Mouse (Mus musculus) limb, embryonic 13.5 days (tissue): ENCODE results near the gene Irf2bp2. TPM values are rescaled to one million over a fixed set of nuclear protein-coding genes. Genes with fewer than 3 reads are reported as not detected.
A peak's percentile ranks its signal among the peaks of the same experiment; 100 is the strongest.
"Not testable (repeated sequence)": the region's sequence is repeated elsewhere in the genome, so short reads cannot be mapped to it uniquely, and the experiment has no call there.

ENCODE experiments used
- ATAC-seq: fragments of 200-750 bp; cut with Nextera tagmentation; 2 replicates; pipeline ENCODE4 v1.8.0; 2017; ENCODE audit warnings: low read depth, moderate number of reproducible peaks, moderate TSS enrichment; ENCODE audit not compliant: low FRiP score
- H3K27ac ChIP-seq: fragments of 300-500 bp; sonication (generic); 2 replicates; pipeline ENCODE4 v1.5.1; 2015; ENCODE audit warnings: inconsistent platforms, mild to moderate bottlenecking, moderate library complexity
- H3K27me3 ChIP-seq: fragments of 300-500 bp; sonication (generic); 2 replicates; pipeline ENCODE4 v1.6.1; 2015; ENCODE audit warnings: mild to moderate bottlenecking, inconsistent platforms
- H3K36me3 ChIP-seq: fragments of 300-500 bp; sonication (generic); 2 replicates; pipeline ENCODE4 v1.6.1; 2015; ENCODE audit warnings: inconsistent platforms, mild to moderate bottlenecking, moderate library complexity
- H3K4me1 ChIP-seq: fragments of 300-500 bp; sonication (generic); 2 replicates; pipeline ENCODE4 v1.6.1; 2015; ENCODE audit warnings: inconsistent platforms
- H3K4me2 ChIP-seq: fragments of 300-500 bp; sonication (generic); replicated peaks from 2 replicates; pipeline ENCODE4 v1.6.1; 2015; ENCODE audit warnings: inconsistent platforms, mild to moderate bottlenecking, moderate library complexity
- H3K4me3 ChIP-seq: fragments of 300-500 bp; sonication (generic); 2 replicates; pipeline ENCODE4 v1.5.1; 2015; ENCODE audit warnings: moderate library complexity, mild to moderate bottlenecking, inconsistent platforms
- H3K9ac ChIP-seq: fragments of 300-500 bp; sonication (generic); 2 replicates; pipeline ENCODE4 v1.6.1; 2015; ENCODE audit warnings: mild to moderate bottlenecking, inconsistent platforms
- H3K9me3 ChIP-seq: fragments of 300-500 bp; sonication (generic); 2 replicates; pipeline ENCODE4 v1.6.1; 2016; ENCODE audit warnings: inconsistent platforms
- WGBS: fragments of 180-500 bp; shearing (Covaris S2); methylation state at CpG from one replicate; pipeline ENCODE4 v1.1.7; 2015; 5-methylcytosine and 5-hydroxymethylcytosine counted together
- polyA plus RNA-seq: library from polyadenylated mRNA; unstranded; fragments of >200 nt; fragmentation: Nextera tagmentation; extraction: Ambion mirVana; gene quantifications from 2 replicates; pipeline ENCODE4 v1.2.1, GENCODE M21; 2015

Gene Irf2bp2
- polyA plus RNA-seq, 1 experiment from 2014 or later, result 11.6 TPM

DNA sequence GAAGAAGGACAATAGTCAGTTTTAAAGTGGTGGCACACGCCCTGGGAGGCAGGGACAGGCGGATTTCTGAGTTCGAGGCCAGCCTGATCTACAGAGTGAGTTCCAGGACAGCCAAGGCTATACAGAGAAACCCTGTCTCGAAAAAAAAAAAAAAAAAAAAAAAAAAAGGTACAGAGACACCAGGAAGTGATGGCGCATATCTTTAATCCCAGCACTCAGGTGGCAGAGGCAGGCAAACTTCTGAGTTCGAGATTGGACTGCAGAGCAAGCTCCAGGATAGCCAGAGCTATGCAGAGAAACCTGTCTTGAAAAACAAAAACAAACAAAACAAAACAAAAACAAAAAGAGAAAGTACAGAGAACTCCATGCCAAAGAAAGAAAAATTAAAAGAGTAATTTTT is 6.6 kb upstream of the Irf2bp2 start:
- H3K9ac ChIP-seq, H3K36me3 ChIP-seq, H3K9me3 ChIP-seq, H3K27me3 ChIP-seq, H3K4me2 ChIP-seq, ATAC-seq, H3K27ac ChIP-seq, H3K4me3 ChIP-seq: not testable (repeated sequence)
- 90% methylated on average over 6 of the region's 6 CpGs for WGBS
- H3K4me1 ChIP-seq, result peaks cover 69% of the 10 kb centered on the region

GRCm38 (mm10) chr8:126599297-126599696 is 5.5 kb upstream of the Irf2bp2 start:
- WGBS, result 87% methylated on average over 4 of the region's 4 CpGs
- Histone ChIP-seq H3K36me3 (no peaks in the 10 kb centered on the region), H3K9ac (no peak overlapping the region), H3K27me3 (no peaks in the 10 kb centered on the region), H3K4me3 (no peak overlapping the region), H3K4me1 (peaks cover 74% of the 10 kb centered on the region), H3K9me3 (no peaks in the 10 kb centered on the region), H3K4me2 (no peak overlapping the region), H3K27ac (no peak overlapping the region)
- no peak for ATAC-seq

GRCm38 (mm10) chr8:126598218-126598617 is 4.4 kb upstream of the Irf2bp2 start:
- Histone ChIP-seq H3K4me3 (no peak overlapping the region), H3K4me2 (no peak overlapping the region), H3K9ac (no peak overlapping the region), H3K27me3 (no peaks in the 10 kb centered on the region), H3K36me3 (no peaks in the 10 kb centered on the region), H3K4me1 (peaks cover 65% of the 10 kb centered on the region), H3K27ac (no peak overlapping the region), H3K9me3 (no peaks in the 10 kb centered on the region)
- WGBS, result 68% methylated on average over 12 of the region's 12 CpGs
- ATAC-seq, result no peak

- Histone ChIP-seq H3K27ac (peak overlapping the region; percentile 100), H3K9ac (peak overlapping the region; percentile 45), H3K9me3 (no peaks in the 10 kb centered on the region), H3K4me3 (peak overlapping the region; percentile 100), H3K27me3 (no peaks in the 10 kb centered on the region), H3K36me3 (0 out of 2 replicates have a peak, but pooled peaks cover 4% of the 10 kb centered on the region), H3K4me2 (peak overlapping the region; percentile 87), H3K4me1 (peaks cover 50% of the 10 kb centered on the region)
- ATAC-seq, result no peak
- WGBS, result 72% methylated on average over 5 of the region's 5 CpGs
These were observed 2.9 kb upstream of the Irf2bp2 start for GRCm38 (mm10) chr8:126596721-126597120.

DNA sequence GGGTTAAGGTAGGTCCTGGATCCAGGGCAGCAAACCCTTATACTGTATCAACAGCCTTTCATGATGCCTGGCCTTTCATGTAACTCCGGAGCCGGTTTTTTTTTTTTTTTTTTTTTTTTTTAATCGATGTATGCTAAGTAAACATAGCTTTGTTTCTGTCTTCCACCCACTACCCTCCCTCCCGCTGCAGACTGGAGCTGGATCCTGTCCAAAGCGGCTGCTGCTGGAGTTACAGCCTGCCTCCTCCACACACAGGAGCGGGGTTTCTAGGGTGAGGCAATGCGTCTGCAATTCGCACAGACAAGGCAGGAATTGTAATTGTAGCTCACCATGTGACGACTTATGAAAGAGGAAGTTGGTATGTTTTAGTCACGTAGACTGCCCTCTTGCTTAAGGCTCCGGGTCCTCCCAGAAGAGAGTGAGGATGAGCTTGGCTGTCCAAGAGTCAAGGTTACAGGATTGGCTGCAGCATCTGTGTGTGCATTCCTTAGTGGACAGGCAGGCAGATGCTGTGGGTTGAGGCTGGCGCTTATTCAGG is 2.4 kb upstream of the Irf2bp2 start:
- peak; percentile 59 for ATAC-seq
- H3K9me3 ChIP-seq, result no peaks in the 10 kb centered on the region
- 5% methylated on average over 12 of the region's 12 CpGs for WGBS
- H3K9ac ChIP-seq, result peak overlapping the region; percentile 97
- peak overlapping the region; percentile 87 for H3K4me2 ChIP-seq
- H3K4me1 ChIP-seq, result peaks cover 46% of the 10 kb centered on the region
- peak overlapping the region; percentile 100 for H3K4me3 ChIP-seq
- no peaks in the 10 kb centered on the region for H3K27me3 ChIP-seq
- H3K27ac ChIP-seq, result peak overlapping the region; percentile 100
- peaks cover 8% of the 10 kb centered on the region for H3K36me3 ChIP-seq

GRCm38 (mm10) chr8:126595204-126596061 is 1.6 kb upstream of the Irf2bp2 start:
- peak overlapping the region; percentile 87 for H3K4me2 ChIP-seq
- no peak for ATAC-seq
- WGBS, result 20% methylated on average over 16 of the region's 16 CpGs

DNA sequence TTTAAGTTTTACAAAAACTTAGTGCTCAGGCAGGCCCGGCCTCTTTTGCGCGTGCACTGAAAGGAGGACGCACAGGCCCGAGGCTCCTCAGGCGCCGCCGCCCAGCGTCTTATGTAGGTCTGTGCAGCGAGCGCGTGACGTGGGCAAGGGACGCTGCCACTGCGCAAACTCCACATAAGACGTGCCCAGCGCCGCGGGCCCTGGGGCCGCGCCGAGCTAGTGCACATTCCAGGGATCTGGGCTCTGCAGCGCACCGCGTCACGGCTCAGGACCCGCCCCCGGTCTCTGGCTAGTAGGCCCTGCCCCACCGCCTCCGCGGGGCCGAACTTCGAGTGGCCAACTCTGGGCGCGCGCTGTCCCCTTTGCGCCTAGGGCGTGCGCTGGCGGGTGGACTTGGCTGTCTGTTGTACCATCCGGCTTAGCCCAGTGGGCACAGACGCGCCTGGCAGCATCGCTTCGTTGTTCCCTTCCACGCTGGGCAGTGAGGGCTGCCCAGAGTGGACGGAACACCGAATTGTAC is 755 bp upstream of the Irf2bp2 start:
- Histone ChIP-seq H3K9me3 (no peaks in the 10 kb centered on the region), H3K36me3 (peaks cover 20% of the 10 kb centered on the region), H3K27ac (peak overlapping the region; percentile 100), H3K4me1 (peaks cover 49% of the 10 kb centered on the region), H3K4me2 (peak overlapping the region; percentile 87), H3K4me3 (peak overlapping the region; percentile 100), H3K9ac (peak overlapping the region; percentile 97), H3K27me3 (no peaks in the 10 kb centered on the region)
- WGBS, result 2% methylated on average over 46 of the region's 48 CpGs
- ATAC-seq, result peak; percentile 89

More at GRCm38 (mm10) chr8:126595204-126596061, 1.6 kb upstream of the Irf2bp2 start:
- Histone ChIP-seq H3K4me1 (peaks cover 42% of the 10 kb centered on the region), H3K9ac (peak overlapping the region; percentile 97), H3K27ac (peak overlapping the region; percentile 100), H3K9me3 (no peaks in the 10 kb centered on the region), H3K27me3 (no peaks in the 10 kb centered on the region), H3K4me3 (peak overlapping the region; percentile 100), H3K36me3 (peaks cover 12% of the 10 kb centered on the region)

DNA sequence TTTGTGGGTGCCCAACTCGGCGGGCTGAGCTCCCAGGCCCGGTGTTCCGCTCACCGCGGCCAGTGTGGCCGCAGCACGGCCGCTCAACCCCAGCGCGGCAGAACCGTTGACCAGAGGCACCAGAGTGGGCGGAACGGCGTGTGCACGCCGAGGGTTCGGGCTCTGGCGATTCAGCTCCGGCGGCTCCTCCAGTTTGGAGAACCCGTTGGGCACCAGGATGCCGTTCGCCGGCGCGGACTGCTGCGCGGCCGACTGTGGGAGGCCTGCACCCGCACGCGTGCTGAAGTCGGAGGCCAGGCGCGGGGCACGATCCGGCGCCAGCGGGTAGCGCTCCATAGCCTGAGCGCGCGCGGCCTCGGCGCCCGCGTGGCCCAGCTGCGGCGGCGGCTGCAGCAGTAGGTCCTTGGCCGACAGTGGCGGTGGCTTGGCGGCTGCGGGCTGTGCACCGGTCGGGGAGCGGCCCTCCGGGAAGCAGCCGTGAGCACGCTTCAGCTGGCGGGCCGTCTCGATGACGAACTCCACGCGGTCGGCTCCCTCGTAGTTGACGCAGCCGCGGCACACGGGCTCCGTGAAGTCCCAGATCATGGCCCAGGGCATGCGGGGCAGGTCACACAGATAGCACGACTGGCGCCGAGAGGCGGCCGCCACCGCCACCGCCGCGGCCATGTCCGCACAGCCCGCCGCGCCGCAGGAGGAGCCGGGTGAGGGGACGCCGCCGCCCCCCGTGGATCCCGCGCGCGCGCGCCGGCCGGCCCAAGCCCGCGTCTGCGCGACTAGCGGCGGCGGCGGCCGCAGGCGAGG is 815 bp downstream of the Irf2bp2 start:
- Histone ChIP-seq H3K4me2 (peak overlapping the region; percentile 99), H3K4me1 (peaks cover 59% of the 10 kb centered on the region), H3K9me3 (no peaks in the 10 kb centered on the region), H3K27ac (peak overlapping the region; percentile 100), H3K36me3 (peaks cover 26% of the 10 kb centered on the region), H3K4me3 (peak overlapping the region; percentile 100), H3K9ac (peak overlapping the region; percentile 100), H3K27me3 (no peaks in the 10 kb centered on the region)
- no peak for ATAC-seq
- under 1% methylated on average over 103 of the region's 113 CpGs for WGBS

- Histone ChIP-seq H3K27ac (peak overlapping the region; percentile 100), H3K27me3 (no peaks in the 10 kb centered on the region), H3K9me3 (no peaks in the 10 kb centered on the region), H3K9ac (peak overlapping the region; percentile 100), H3K4me1 (peaks cover 60% of the 10 kb centered on the region), H3K4me3 (peak overlapping the region; percentile 100), H3K36me3 (peaks cover 31% of the 10 kb centered on the region), H3K4me2 (peak overlapping the region; percentile 99)
- under 1% methylated on average over 40 of the region's 45 CpGs for WGBS
- ATAC-seq, result no peak
These were observed 1.4 kb downstream of the Irf2bp2 start for GRCm38 (mm10) chr8:126592381-126592770.

DNA sequence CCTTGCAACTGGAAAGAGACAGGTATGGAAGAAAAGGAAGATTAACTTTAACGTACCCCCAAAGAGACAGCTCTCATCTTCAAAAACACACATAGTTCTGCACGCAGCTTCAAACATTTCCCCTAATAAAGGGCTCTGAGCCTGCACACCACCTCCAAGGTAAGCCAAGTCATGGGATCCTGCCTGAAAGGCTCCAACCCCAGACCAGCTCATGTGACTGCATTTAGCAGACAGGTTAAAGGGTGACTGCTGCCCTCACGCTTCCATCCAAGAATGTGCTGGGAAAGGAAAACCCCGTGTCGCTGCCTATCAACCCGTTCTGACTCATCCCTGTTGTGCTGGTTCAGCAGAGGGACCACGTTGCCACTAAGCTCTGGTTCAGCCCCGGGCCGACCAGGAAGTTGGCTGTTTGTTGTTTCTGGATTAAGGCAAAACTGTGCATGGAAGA is 1.9 kb downstream of the Irf2bp2 start:
- ATAC-seq, result no peak

DNA sequence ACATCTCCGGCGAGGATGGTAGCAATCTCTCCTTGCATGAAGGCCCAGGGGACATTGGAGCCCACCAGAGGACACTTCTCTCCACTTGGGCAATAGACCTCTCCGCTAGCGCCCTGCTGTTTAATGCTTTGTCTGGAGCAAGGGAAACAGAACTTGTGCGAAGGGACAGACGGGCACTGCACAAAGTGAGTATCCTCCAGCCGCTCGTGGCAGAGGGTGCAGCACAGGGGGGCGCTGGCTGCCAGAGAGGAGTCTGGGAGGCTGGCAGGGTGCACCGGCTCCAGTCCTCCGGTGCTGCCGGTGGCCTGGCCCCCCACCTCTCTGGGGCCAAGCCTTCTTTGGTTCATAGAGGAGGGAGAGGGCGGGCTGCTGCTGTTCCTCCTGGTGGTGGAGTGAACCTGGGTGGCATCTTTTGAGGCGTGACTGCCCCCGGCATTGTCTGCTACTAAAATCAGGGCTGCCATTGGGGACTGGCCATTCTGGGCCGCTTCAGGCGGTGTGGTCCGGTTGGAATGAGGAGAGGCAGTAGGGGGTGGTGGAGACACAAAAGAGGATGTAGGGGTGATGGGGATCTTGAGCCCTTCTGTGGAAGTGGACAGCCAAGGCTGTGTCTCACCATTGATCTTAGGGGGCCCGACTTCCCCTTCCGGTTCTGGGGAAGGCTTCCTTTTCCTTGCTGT is 2.5 kb downstream of the Irf2bp2 start:
- peak overlapping the region; percentile 100 for H3K9ac ChIP-seq

More for the DNA sequence above, 1.9 kb downstream of the Irf2bp2 start:
- Histone ChIP-seq H3K4me1 (peaks cover 59% of the 10 kb centered on the region), H3K27ac (peak overlapping the region; percentile 100), H3K9me3 (no peaks in the 10 kb centered on the region), H3K36me3 (peaks cover 35% of the 10 kb centered on the region), H3K9ac (peak overlapping the region; percentile 100), H3K27me3 (no peaks in the 10 kb centered on the region), H3K4me3 (peak overlapping the region; percentile 100), H3K4me2 (peak overlapping the region; percentile 99)
- WGBS, result 2% methylated on average over 9 of the region's 9 CpGs

More for the DNA sequence above, 2.5 kb downstream of the Irf2bp2 start:
- Histone ChIP-seq H3K36me3 (peaks cover 39% of the 10 kb centered on the region), H3K27me3 (no peaks in the 10 kb centered on the region), H3K9me3 (no peaks in the 10 kb centered on the region), H3K4me3 (peak overlapping the region; percentile 100), H3K27ac (peak overlapping the region; percentile 100), H3K4me1 (peaks cover 59% of the 10 kb centered on the region), H3K4me2 (peak overlapping the region; percentile 99)
- no peak for ATAC-seq
- 2% methylated on average over 20 of the region's 20 CpGs for WGBS
